Mouse (Mus musculus): Measurements from ENCODE around the gene Pdzd7.
A peak's percentile ranks its signal among the peaks of the same experiment; 100 is the strongest.
"Not testable (repeated sequence)": the region's sequence is repeated elsewhere in the genome, so short reads cannot be mapped to it uniquely, and the experiment has no call there.

The Pdzd7 gene

DNA sequence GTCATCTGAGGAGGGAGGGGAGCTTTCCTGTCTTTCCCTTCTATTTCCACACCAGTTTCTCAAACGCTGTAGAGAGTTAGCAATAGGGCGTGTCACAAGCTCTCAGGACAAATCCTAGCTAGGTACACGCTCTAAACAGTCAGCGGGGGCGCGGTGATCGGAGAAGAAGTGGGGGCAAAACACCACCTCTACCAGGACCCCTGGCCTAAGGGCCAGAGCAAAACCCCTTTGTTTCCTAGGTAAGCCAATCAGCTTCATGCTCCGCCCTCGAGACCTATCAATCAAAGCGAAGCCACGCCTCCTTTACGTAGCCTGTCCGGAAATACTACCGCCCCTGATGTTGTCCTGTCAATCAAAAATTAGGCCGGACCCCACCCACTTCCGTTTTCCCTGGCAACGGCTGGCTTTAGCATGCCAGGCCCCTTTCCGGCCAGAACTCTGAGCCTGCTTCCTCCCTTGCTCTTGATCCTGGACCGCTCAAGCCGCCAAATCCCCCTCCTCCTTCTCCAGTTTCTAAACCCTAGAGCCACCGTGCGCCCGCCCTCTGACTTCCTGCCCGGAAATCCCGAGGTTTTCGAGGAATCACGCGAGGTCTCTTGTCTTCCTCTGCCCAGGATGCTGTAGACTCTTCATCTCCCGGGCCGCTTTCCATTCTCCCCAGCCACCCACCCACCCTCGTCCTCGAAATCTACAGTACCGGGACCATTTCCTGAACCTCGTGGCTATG is 12.8 kb upstream of the Pdzd7 start:
- DNase-seq (ENCODE audit: low spot score): peak; percentile 98

DNA sequence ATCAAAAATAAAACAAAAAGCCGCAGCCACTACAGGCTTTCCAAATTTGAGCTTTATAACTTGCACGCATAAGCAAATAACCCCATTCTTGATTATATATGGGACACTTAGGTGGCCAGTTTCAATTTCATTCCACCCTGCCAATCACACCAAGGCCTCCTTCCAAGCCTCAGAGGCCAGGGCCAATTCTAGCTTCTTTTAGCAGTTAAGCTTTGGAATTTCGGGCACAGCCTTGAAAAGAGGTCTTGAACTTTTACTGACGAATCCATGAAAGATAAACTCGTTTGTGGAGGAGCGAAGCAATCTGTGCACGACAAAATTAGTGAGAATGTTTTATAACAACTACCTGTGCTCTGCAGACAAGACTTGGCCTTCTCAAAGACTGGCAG is 12.2 kb upstream of the Pdzd7 start:
- no peak for DNase-seq (ENCODE audit: low spot score)

DNA sequence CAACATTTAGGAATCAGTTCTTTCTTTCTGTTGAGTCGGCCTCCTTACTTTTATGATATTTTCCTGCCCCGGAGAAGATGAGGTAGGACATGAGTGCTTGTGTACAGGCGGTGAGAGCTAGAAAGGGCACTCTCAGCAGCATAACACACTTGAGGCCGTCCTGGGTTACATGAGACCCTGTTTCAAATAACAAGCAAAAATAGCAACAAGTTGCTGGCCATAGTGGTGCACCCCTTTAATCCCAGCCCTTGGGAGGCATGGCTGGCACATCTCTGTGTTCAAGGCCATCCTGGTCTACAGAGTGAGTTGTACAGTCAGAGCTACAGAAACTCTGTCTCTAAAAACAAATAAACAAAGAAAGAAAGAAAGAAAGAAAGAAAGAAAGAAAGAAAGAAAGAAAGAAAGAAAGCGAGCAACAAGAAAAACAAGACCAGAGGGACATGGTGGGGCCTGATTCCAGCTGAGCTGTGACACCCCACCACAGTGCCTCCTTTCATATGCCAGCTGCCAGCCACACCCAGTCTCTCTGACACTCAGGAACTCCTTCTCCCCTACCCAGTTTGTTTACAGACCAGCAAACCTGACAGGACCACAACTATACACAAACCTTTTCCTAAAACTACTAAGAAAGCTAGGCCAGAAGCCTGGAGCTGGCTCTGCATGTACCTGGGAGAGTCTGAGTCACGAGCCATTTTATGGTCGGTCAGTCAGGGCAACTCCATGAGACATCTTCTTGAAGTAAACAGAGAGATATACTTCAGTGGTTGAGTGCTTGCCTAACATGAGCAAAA is 11.6 kb upstream of the Pdzd7 start:
- no peak for DNase-seq (ENCODE audit: low spot score)

DNA sequence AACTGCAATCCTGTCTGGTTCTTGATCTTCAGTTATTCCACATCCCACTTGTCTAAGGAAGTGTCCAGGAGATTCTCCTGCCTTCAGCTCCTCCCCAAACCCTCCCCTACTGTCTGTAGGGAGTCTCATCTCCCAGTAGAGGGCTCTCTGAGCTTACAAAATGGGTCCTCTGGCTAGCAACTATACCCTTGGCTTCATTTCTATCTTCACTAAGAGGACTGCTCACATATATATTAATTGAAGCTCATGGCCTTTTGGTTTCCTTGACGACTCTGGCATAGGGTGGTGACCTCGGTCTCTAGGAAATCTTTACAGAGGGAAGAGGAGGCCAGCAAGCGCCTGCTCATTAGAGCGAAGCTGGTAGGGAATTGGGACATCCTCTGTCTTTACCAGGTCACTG is 10.8 kb upstream of the Pdzd7 start:
- no peak for DNase-seq (ENCODE audit: low spot score)

DNA sequence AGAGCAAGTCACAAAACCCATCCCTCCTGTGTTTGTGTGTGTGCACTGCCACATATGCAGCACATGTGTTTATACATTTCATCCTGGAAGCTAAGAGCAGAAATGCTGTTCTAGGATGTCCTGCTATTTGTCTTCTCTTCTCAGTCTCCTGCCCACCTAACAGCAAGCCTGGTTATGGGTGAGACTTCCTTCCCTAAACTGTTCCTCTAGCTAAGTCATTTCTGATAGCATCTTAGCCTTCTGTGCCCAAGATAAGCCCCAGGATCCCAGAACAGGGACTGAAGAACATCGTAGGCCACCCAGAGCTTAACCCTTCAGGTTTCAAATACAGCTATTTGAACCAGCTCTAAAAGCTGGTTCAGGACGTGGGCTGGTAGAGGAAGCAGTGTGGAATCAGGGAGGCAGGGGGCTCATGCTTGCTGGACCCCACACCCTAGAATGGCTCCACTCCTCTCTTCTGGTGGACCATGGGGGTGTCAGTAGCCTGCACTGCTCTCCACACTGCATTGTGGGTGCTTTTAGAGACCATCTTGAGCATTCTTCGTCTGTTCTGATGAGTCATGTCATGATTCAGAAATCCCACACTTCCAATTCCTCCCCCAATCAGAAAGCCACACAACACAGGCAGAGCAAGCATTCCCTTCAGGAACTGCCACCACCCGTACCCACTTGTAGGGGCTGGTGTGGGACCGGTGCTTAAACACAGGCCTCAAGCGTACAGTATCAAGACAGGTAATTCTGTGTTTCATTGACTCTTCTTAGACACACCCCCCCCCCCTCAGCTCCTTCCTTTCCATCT is 9.6 kb upstream of the Pdzd7 start:
- DNase-seq (ENCODE audit: low spot score): no peak

DNA sequence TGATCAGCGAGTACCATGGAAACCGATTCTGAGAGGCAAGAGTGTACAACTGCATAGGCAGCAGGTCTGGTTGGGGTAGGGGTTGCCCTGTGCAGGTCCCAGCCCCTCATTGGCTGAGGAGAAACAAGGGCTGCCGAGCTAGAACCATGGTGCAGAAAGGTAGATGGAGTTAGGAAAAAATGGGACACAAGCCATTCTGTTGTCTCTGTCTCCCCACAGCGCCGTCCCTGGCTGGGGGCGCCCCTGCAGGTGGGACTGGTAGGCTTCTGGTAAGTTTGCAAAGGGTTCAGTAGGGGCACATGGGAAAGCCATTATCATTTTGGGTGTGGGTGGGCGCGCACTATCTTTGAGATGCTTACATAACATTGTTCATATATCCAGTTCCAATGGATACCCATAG is 7.9 kb upstream of the Pdzd7 start:
- DNase-seq (ENCODE audit: low spot score): no peak

DNA sequence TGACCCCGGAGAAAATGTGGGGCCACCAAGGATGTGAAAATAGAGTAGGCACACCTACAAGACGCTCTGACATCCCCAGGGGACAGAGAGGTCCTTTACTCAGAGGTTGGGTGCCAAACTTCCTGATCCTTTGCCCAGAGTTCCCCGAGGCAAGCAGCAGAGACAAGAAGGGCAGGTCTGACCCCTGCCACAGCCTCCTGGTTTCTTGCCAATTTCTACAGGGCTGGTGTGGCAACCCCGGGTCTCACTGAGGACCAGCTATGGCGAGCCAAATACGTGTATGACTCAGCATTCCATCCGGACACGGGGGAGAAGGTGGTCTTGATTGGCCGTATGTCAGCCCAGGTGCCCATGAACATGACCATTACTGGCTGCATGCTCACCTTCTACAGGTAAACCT is 4.0 kb upstream of the Pdzd7 start:
- DNase-seq (ENCODE audit: low spot score): no peak

DNA sequence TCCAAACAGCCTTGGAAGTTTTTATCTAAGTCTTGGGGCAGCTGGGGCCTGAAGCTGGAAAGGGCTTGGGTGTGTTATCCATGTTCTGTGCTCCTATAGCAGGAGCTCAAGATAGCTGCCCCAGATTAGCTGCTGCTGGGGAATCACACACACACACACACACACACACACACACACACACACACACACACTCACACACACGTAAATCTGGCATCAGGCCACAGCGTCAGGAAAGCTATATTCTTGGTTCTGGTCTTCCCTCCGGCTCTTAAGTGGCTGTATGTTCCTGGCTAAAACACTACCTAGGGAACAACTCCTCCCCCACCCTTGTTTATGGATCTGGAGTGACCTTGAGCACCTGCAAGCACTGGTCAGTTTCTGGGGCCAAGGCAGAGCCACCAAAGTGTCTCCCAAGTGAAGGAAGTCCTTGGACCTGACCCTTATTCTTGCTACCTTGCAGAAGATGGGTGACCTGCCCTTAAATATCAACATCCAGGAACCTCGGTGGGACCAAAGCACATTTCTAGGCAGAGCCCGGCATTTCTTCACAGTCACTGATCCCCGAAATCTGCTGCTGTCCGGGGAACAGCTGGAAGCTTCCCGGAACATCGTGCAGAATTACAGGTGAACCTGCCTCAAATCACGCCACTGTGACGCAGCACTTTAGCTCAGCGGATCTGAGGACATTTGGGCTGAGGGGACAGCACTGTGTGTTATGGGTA is 3.3 kb upstream of the Pdzd7 start:
- DNase-seq (ENCODE audit: low spot score): no peak

DNA sequence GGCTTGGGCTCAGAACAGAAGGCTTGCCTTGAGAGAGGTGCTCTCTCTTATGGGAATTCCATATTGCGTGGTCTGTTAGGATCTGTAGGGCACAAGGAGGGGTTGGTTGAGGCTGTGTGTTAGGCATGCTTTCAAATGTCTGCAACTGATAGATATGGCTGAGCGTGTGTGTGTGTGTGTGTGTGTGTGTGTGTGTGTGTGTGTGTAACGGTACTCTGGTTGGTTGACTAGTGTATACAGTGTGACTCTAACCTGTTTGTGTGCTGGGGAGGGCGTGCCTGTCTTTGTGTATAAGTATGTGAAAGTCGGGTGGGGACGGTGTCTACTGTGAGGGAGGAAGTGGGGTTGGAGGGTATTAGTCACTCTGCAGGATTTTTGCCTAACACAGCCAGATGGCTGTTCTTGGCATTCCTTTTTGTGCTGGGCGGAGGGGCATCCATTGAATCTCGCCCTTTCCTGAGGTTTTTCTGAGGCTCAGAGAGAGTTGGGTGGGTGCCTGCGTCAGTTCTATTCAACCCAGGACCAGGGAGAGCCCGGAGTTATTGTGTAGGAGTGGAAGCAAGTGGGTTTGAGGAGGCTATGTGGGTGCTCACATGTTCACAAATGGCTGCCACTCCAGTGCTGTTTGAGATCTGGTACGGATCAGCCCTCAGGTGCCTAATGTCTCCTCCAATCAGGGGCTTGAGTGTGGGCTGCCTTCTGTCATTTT is 2.6 kb upstream of the Pdzd7 start:
- peak; percentile 34 for DNase-seq (ENCODE audit: low spot score)

DNA sequence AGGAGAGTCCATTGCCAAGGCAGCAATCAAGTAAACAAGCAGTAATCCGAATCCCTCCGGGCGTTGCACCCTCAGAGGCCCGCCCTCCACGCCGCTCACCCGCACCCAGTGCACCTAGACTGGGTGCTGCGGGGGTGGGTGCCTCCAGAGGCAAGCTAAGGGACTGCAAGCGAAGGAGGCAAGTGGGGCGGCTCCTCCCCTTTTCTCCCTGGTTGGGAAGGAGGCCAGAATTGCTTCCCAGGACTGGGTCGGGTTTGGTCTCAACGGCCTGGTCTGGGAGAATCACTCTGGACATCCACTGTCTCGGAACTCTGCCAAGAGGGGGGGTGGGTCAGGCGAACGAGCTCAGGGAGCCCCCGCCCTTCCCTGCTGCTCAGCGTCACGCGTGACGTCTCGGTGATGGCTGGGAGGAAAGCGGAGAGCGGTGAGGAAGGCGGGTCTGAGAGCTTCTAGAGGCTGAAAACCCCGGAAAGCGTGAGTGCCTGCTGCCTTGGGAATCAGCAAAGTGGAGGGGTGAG is 2.0 kb upstream of the Pdzd7 start, which contains the start of gene Sfxn3:
TSS of gene Sfxn3 (plus strand) at position 87 of the 518 bp plus-strand sequence.
- peak; percentile 73 for DNase-seq (ENCODE audit: low spot score)

DNA sequence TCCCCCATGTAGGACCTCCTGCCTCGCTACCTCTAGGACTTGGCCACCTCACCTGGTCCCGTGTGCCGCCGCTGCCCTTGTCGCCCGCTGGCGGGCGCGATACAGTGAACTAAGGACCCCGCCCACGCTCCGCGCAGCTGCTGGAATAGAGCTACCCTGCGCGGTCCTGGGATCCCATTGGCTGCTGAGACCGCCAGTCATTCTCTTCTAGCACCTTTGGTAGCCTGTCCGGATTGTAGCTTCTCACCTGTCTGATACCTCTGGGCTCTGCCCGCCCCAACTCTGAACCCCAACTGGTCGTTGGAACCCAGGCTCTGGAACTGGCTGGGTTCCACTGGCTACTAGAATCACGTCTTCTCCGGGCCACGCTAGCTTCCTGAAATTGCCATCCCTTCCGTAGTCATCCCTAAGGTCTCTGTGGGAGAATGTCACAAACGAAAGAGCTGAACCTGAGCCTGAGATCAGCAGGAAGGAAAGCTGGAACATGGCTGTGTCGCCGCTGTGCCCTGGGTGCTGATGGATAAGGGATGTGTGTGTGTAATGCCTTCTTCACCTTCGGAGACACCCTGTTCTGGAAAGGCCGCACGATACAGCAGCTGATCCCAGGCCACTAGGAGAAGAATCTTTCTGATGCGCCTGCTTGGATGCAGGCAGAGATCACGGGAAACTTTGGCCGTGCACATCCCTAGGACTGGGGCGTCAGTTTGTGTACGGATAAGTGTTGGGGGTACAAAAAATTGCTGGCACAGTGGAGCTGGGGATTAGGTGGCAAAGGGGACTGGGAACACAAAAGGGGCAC is 1.2 kb upstream of the Pdzd7 start:
- DNase-seq (ENCODE audit: low spot score): peak; percentile 58

DNA sequence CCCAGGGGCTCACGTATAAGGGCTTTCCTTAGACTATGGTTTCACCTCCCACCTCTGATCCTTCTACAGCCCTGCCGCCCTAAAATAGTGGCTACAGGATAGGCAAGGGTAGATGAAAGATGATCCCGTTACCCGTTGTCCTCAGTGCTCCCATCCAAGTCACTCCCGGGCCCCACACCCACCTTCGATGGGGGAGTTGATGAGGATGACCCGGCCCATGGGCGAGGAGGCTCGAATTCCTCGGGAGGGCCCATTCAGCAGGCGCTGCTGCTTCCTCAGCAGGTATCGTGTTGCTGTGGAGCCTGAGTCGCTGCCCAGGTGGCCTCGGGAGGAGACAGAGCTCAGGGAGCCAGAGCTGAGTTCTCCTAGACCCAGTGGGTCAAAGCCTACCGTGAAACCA is 281 bp downstream of the Pdzd7 start:
- no peak for DNase-seq (ENCODE audit: low spot score)

DNA sequence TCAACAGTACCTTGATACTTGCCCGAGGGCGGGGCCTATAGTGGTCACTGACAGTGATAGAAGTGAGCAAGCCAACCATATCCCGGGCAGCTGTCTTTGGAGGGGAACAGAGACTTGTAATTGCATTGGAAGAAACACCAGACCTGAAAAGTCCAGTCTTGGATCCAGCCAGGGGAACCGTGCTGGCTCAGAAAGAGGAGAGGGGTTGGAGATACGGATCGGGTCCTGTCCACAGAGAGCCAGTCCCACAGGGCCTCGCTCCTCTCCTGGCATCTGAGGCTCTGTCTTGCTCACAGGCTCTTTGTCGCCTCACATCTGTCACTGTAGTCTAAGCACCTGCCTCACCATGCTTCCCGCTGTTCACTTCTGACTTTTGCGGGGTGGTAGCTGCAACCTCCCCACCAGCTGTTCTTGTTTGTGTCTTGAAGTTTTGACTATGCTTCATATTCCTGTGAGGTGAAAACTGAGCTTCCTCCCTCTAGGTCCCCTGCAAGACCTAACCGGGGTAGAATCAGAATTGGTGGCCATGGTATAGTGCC is 1.1 kb downstream of the Pdzd7 start:
- DNase-seq (ENCODE audit: low spot score): no peak

DNA sequence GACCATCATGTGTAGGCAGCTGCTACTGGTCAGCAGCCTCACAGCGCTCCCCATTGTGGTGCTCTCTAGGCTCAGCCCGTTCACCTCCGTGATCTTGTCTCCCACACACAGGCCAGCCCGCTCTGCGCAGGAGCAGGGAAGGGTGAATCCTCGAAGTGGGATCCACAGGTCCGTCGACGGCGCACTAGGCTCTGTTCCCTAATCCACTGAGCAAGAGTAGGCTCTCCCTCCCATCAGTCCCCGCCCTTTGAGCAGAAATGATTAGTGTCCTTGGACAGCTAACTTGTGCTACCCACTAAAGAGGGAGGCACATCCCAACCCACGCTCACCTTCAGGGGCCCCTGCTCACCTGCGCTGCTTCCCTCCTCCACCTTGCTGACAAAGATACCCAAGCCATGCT is 5.3 kb downstream of the Pdzd7 start:
- DNase-seq (ENCODE audit: low spot score): no peak

DNA sequence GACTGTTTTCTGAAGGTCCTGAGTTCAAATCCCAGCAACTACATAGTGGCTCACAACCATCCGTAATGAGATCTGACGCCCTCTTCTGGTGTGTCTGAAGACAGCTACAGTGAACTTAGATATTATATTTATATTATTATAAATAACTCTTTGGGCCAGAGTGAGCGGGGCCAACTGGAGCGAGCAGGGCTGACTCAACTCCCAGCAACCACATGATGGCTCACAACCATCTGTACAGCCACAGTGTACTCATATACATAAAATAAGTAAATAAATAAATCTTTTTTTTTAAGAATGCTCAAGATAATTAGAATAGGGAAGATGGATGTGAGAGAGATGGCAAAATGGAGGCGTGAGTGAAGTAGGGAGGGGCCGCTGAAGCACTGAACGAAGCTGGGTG is 7.3 kb downstream of the Pdzd7 start:
- not testable (repeated sequence) for DNase-seq (ENCODE audit: low spot score)

DNA sequence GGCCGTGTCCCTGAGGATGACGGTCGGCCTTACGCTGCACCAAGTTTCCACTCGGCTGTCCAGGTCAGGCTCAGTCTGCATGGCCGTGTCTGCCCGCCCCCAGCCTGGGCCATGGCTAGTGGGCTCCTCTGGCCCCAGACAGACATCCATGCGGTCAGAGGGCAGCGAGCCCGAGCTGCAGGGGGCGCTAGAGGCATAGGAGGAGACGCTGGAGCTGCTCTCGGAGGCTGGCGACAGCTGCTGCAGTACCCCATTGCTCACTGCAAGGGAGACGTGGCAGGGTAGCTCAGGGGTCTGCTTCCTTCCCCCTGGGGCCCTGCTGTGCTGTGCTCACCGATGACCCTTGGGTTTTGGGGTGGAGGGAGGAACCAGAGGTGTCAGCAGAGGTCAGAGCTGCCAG is 8.7 kb downstream of the Pdzd7 start:
- DNase-seq (ENCODE audit: low spot score): no peak

DNA sequence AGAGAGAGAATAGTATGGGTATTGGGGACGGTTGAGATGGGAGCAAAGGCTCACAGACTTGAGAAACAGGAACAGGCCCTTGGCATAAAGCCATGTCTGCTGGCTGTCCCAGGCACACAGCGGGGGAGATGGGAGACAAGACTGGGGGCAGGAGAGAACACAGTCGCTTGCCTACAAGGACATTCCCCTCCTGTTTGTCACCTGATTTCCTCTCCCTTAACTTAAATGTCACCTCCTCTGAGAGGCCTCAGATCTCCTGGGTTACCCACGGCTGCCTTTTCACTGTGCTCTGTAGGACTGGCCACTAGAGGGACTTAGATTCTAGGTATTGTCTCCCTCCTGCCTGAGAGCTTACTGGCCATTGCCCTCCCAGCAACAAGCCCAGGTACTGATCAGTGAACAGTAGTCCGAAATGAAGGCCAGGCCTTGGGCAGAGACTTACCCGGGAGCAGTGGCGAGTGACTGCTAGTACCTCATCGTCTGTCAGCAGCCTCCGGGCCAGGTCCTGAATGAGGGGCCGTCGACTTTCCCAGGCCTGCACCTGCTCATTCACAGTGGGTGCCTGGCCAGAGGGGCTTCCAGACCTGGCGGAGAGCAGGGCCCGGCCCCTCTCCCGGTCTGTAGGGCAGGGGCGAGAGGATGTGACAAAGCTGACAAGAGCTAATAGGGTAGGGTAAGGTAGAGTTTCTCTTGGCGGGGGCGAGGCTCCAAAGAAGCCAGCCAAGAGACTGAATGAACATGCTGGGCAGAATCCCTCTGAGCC is 12.8 kb downstream of the Pdzd7 start:
- DNase-seq (ENCODE audit: low spot score): no peak

DNA sequence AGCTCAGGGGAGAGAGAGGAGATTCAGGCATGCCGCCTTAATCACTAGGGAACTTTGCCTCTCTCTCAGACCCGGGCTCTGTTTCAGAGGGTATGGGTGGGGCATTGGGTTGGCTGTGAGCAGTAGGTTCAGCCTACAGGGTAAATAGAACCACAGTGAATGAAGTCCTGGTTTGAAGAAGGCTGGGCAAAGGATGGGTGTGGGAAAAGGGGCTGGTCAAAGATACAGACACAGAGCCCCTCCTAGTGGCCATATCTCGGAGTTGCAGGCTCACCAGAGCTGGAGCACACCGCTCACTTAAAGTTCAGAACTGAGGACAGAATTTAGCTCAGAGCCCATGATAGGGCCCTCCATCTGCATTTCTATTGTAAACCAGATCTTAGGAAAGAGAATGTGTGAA is 13.7 kb downstream of the Pdzd7 start:
- DNase-seq (ENCODE audit: low spot score): peak; percentile 48
